Mouse (Mus musculus): ENCODE measurements at regions not wholly inside any gene's neighbourhood (a gene's known extent, or its start where the extent isn't known, plus 50 kb on each side); places are given as distances from the start of the nearest gene placed in this dataset.
A peak's percentile ranks its signal among the peaks of the same experiment; 100 is the strongest.

GRCm38 (mm10) chr10:117984784-117985602 is 139.2 kb upstream of the Rap1b start:
- DNase-seq (ENCODE audit: extremely low spot score in 1 of 2, low spot score in 2 of 2): no peak
- no peak overlapping the region for H3K4me3 ChIP-seq
- no peak for TF ChIP-seq CTCF (IDR thresholded peaks at IDR 0.05)
- intact Hi-C loops (cut with DNase I): loop anchor here (2.0 to 10.0 kb wide), 3 partner anchors 78 to 140 kb away; partner anchors contain the start of gene Rap1b
- H3K27ac ChIP-seq: peak overlapping the region; percentile 70

GRCm38 (mm10) chr10:117987620-117988019 is 141.8 kb upstream of the Rap1b start:
- no peak for DNase-seq (ENCODE audit: extremely low spot score in 1 of 2, low spot score in 2 of 2)
- Histone ChIP-seq H3K4me3 (no peak overlapping the region), H3K27ac (no peak overlapping the region)
- no peak for TF ChIP-seq CTCF (IDR thresholded peaks at IDR 0.05)
- intact Hi-C loops (cut with DNase I): loop anchor here (5.0 to 10.0 kb wide), 2 partner anchors 110 to 143 kb away; partner anchors contain the start of gene Rap1b

- TF ChIP-seq CTCF (IDR thresholded peaks at IDR 0.05): no peak
- H3K27ac ChIP-seq: no peak overlapping the region
- intact Hi-C loops (cut with DNase I): loop anchor here (5.0 to 10.0 kb wide), 2 partner anchors 109 to 143 kb away; partner anchors contain the start of gene Rap1b
- DNase-seq (ENCODE audit: extremely low spot score in 1 of 2, low spot score in 2 of 2): no peak
- no peak overlapping the region for H3K4me3 ChIP-seq
Observed at GRCm38 (mm10) chr10:117988076-117988475, 142.2 kb upstream of the Rap1b start.

GRCm38 (mm10) chr10:117991176-117991575 is 145.3 kb upstream of the Rap1b start:
- DNase-seq (ENCODE audit: extremely low spot score in 1 of 2, low spot score in 2 of 2): no peak
- Histone ChIP-seq H3K27ac (no peak overlapping the region), H3K4me3 (no peak overlapping the region)
- TF ChIP-seq CTCF (IDR thresholded peaks at IDR 0.05): no peak
- intact Hi-C loops (cut with DNase I): no loop called here

GRCm38 (mm10) chr10:117992317-117992716 is 146.5 kb upstream of the Rap1b start:
- no peak for TF ChIP-seq CTCF (IDR thresholded peaks at IDR 0.05)
- H3K4me3 ChIP-seq: no peak overlapping the region
- no peak overlapping the region for H3K27ac ChIP-seq
- no peak for DNase-seq (ENCODE audit: extremely low spot score in 1 of 2, low spot score in 2 of 2)
- intact Hi-C loops (cut with DNase I): no loop called here

GRCm38 (mm10) chr10:117993809-117994208 is 147.8 kb upstream of the Mdm1 start:
- Histone ChIP-seq H3K4me3 (no peak overlapping the region), H3K27ac (no peak overlapping the region)
- intact Hi-C loops (cut with DNase I): no loop called here
- TF ChIP-seq CTCF (IDR thresholded peaks at IDR 0.05): no peak
- no peak for DNase-seq (ENCODE audit: extremely low spot score in 1 of 2, low spot score in 2 of 2)

- intact Hi-C loops (cut with DNase I): no loop called here
- DNase-seq (ENCODE audit: extremely low spot score in 1 of 2, low spot score in 2 of 2): no peak
- TF ChIP-seq CTCF (IDR thresholded peaks at IDR 0.05): no peak
- Histone ChIP-seq H3K27ac (no peak overlapping the region), H3K4me3 (no peak overlapping the region)
Observed at GRCm38 (mm10) chr10:117994768-117995167, 146.8 kb upstream of the Mdm1 start.

- intact Hi-C loops (cut with DNase I): no loop called here
- Histone ChIP-seq H3K4me3 (no peak overlapping the region), H3K27ac (no peak overlapping the region)
- TF ChIP-seq CTCF (IDR thresholded peaks at IDR 0.05): no peak
- DNase-seq (ENCODE audit: extremely low spot score in 1 of 2, low spot score in 2 of 2): no peak
Observed at GRCm38 (mm10) chr10:117997796-117998195, 143.8 kb upstream of the Mdm1 start.

GRCm38 (mm10) chr10:118000591-118000990 is 141.0 kb upstream of the Mdm1 start:
- H3K4me3 ChIP-seq: no peak overlapping the region
- intact Hi-C loops (cut with DNase I): loop anchor here (5.0 kb wide), 1 partner anchor 153 kb away; the partner anchor contains the start of gene Rap1b
- peak in 1 of 2 experiments; percentile 24 for DNase-seq (ENCODE audit: extremely low spot score in 1 of 2, low spot score in 2 of 2)
- no peak overlapping the region for H3K27ac ChIP-seq
- no peak for TF ChIP-seq CTCF (IDR thresholded peaks at IDR 0.05)

GRCm38 (mm10) chr10:118001501-118001900 is 140.1 kb upstream of the Mdm1 start:
- no peak for DNase-seq (ENCODE audit: extremely low spot score in 1 of 2, low spot score in 2 of 2)
- no peak for TF ChIP-seq CTCF (IDR thresholded peaks at IDR 0.05)
- Histone ChIP-seq H3K27ac (no peak overlapping the region), H3K4me3 (no peak overlapping the region)
- intact Hi-C loops (cut with DNase I): loop anchor here (5.0 kb wide), 1 partner anchor 154 kb away; the partner anchor contains the start of gene Rap1b

GRCm38 (mm10) chr10:118001971-118002370 is 139.6 kb upstream of the Mdm1 start:
- DNase-seq (ENCODE audit: extremely low spot score in 1 of 2, low spot score in 2 of 2): no peak
- no peak overlapping the region for H3K4me3 ChIP-seq
- intact Hi-C loops (cut with DNase I): loop anchor here (5.0 kb wide), 1 partner anchor 155 kb away; the partner anchor contains the start of gene Rap1b
- no peak for TF ChIP-seq CTCF (IDR thresholded peaks at IDR 0.05)
- no peak overlapping the region for H3K27ac ChIP-seq

GRCm38 (mm10) chr10:118002559-118002958 is 139.1 kb upstream of the Mdm1 start:
- no peak for TF ChIP-seq CTCF (IDR thresholded peaks at IDR 0.05)
- Histone ChIP-seq H3K27ac (no peak overlapping the region), H3K4me3 (no peak overlapping the region)
- no peak for DNase-seq (ENCODE audit: extremely low spot score in 1 of 2, low spot score in 2 of 2)
- intact Hi-C loops (cut with DNase I): loop anchor here (5.0 kb wide), 1 partner anchor 155 kb away; the partner anchor contains the start of gene Rap1b

Measured in left cerebral cortex, adult 2 months (tissue).